Mouse (Mus musculus) right cerebral cortex, postnatal 25 days (tissue): ENCODE data around the gene Pim3.

Experiments used
- DNase-seq: peaks from one replicate; pipeline ENCODE4 v3.0.0; 2022

Gene Pim3

GRCm38 (mm10) chr15:88883342-88883741 is 21.4 kb downstream of the Pim3 start:
- DNase-seq, result no peak

DNA sequence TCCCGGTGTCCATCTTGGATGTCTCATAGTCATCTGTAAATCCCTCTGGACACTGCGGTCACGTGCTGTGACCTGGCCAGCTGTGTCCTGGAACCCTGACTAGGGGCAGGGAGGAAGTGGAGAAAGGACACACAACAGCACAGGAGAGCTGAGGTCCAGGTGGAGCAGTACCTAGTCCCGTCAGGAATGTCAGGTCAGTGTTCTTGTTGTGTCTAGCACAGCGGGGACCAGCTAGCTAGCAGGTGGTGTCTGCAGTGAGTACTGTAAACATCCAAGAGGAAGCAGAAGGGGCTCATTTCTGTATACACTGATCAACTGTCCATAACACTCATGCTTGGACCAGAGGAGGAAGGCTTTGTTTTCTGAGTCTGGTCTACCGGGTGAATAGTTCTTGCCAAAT is 23.4 kb downstream of the Pim3 start:
- DNase-seq, result no peak

GRCm38 (mm10) chr15:88889032-88889431 is 27.0 kb downstream of the Pim3 start:
- DNase-seq, result no peak

GRCm38 (mm10) chr15:88889994-88890393 is 28.0 kb downstream of the Pim3 start:
- DNase-seq, result no peak

DNA sequence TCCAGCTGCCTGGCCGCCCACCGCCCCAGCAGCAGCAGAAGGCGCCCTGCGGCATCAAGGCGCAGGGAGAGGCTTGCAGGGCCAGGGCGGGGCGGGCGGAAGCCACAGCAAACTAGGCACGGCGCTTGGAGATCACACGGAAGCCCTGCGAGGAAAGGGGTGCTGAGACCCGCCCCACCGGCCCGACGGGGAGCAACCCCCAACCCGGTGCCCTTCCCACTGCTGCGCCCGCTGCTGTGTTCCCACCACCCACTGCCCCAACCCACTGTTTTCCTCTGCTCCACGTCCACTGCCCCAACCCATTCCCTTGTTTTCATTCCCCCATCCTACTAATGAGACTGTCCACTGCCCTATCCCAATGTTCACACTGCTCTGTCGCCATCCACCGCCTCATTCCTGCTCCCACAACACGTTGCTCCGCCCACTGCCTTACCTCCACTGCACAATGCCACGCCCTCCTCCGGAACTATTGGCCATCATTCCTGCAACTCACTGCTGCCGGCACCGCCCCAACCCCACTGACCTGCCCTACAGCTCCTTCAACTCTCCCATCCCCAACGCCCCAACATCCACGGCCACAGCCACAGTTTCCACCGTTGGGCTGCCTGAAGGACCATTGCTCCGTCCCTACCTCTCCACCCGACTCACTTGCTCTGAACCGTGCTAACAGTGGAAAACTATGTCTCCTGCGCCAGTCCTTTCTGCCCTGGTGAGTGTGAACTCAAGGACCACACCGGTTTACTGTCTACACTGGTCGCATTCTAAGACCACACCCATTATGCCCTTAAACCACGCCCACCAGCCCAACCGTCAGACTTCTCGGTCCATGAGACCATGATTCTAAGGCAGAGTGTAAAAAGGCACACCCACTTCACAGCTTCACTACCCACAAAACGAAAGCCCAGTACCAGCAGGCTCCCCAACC is 29.0 kb downstream of the Pim3 start:
- DNase-seq, result peak; percentile 71

- DNase-seq, result no peak
Observed at GRCm38 (mm10) chr15:88891676-88892040, 29.7 kb downstream of the Pim3 start.

- no peak for DNase-seq
Observed at GRCm38 (mm10) chr15:88892252-88892651, 30.3 kb downstream of the Pim3 start.

DNA sequence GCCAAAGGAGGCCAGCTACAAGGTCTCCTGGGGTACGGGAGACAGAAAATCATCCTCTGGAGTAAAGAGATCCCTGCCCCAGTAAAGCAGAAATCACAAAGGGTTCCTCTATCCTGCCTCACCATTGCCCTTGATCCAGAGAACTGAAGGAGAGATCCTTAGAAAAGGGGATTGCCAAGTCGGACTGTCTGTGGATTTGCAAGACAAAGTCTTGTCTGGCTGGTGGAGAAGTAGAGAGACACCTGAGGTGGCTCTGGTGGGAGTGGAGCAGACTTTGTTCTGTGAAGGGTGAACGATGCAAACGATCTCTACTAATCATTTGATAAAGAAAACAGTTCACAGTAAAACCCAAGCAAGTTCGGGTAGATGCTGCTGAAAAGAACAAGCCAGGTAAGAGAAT is 30.9 kb downstream of the Pim3 start:
- no peak for DNase-seq

DNA sequence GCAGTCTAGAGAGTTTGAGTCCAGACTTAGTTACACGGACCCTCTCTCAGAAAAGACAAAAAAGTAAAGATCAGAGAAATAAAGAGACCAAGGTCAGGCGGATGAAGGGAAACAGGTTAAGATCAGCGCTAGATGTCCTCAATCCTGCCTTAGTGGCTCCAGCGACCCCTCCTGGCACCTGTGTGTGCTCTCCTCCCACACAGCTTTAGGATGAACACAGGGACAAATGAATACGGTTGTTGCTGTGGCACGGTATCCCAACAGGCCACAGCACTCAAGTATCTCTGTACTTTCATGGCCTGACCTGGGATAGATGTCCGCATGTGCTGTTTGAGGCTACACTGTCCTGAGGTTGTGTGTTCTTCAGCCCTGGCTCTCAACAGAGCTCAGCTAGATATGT is 33.1 kb downstream of the Pim3 start:
- no peak for DNase-seq

DNA sequence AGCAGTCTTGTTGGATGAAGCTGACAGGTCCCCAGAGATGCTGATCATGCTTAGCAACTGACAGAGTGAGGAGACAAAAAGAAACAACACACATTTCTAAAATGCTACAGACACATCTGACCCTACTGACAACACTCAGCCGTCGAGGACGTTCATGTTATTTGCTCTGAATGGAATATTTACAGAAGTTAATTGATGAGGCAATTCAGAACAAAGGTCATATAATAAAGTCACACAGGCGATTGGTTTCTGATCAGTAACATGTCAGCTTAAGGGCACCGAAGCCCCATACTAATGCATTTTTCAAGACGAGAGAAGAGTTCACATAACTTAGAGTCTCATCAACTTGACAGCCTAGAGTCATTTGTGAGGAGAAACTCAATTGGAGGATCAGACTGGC is 33.9 kb downstream of the Pim3 start:
- DNase-seq, result no peak

- no peak for DNase-seq
Observed at GRCm38 (mm10) chr15:88896341-88896980, 34.5 kb downstream of the Pim3 start.

GRCm38 (mm10) chr15:88902200-88902875 is 40.4 kb downstream of the Pim3 start:
- no peak for DNase-seq

GRCm38 (mm10) chr15:88903086-88903485 is 41.1 kb downstream of the Pim3 start:
- DNase-seq, result no peak

DNA sequence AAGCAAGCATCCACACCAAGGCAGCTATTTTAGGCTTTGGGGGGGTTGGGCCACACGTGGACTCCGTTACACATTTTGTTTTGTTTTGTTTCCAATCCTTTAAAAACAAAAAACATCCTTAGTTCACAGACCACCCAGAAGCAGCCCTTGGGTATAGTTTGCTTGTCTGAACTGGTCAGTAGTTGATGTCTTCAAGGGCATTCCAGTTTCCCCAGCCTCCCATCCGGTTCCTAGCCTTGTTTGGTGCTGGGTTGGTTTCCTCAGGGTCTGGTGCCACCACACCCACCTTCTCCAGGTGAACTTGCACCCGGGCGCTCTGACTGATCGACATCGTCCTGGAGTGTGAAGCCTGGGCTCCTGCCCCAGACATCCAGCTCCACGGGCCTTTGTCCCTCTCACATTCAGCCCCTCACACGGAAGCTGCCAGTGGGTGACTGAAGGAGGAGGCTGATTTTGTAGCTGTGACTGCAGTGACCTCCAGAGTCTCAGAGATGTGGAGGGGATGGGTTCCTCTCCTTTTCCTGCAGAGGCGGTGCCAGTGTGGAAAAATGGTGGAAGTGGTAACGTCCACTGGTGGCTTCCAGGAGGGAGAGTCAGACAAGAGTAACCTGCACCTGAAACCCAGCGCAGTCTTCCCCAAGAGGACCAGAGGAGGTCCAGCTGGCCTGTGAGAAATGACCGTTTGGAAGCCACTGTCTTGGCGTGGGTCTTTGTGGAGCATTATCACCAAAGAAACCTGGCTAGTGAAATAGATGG is 42.2 kb downstream of the Pim3 start:
- no peak for DNase-seq

- no peak for DNase-seq
Observed at GRCm38 (mm10) chr15:88906347-88906746, 44.4 kb downstream of the Pim3 start.

GRCm38 (mm10) chr15:88915046-88915445 is 53.1 kb downstream of the Pim3 start:
- no peak for DNase-seq
